Mouse (Mus musculus) cerebellum, adult 18-20 months (tissue): Measurements from ENCODE around the gene Usp38.

ENCODE experiments used
- DNase-seq, 2 experiments: peaks; one replicate each; pipeline ENCODE4 v3.0.0; 2021

The Usp38 gene

DNA sequence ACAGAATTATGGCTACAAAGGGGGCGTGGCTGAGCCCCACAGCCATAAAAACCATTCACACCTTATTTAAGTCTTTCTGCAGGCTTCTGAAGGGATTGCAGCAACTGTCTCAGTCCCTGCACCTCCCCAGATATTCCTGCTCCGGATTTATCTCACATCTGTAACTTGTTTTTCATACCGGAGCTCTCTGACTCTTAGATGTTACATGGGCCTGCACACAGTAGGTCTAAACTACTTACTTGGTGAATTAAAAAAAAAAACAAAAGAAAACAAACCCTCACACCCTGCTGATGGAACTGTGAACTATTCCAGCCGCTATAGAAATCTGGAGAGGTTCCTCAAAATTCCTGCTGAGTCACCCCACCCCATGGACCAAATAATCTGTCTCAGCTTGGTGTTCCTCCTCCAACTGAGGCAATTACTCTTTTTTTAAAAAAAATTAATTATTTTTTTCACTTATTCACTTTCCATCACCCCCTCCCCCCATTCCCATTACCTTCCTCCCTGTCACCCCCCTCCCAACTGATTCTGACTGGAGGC lies 53.6 kb downstream of the Usp38 start:
- DNase-seq: no peak

DNA sequence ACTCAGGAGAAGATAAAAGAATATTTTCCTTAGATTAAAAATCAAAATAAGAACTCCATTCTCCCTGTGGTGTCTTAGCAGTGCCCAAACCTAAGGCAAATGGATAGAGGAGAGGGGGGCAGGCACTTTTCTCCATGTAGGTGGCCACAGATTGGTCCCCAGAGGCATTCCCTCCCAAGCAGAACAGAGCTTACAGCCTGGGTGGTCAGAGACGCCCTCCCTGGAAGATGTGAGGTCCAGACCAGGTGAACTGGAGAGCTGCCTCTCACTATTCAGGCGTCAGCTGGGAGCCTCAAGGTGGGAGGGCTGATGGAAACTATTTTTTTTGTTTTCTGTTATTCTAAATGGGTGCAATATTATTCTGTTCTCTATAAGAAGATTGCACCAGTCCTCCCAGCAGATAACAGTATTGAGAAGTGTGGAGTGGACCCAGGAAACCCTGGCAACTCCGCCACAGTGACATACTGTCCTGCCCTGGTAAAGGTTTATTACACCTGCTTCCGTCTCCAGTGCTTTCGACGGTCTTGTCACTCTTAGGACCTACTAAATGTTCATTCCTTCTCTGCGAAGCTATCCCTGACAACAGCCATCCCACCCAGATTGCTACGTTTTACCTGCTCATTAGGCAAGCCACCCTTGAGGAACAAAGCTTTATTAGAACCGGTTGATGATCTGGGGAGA lies 55.0 kb downstream of the Usp38 start:
- no peak for DNase-seq

DNA sequence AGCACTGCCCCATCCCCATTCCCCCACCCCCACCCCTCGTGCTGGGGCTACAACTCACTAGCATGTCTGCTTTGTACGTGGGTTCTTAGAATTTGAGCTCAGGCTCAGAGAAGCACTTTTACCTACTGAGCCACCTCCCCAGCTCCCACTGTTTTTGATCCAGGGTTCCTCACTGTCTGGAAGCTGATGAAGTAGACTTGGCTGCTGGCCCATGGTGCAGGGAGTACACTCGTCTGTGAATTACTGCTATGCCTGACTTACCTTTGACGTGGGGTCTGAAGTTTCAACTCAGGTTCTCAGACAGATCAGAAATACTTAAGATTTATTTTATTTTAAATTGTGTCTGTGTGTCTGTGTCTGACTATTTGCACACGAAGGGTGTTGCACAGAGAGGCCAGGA lies 57.0 kb downstream of the Usp38 start:
- DNase-seq: no peak

DNA sequence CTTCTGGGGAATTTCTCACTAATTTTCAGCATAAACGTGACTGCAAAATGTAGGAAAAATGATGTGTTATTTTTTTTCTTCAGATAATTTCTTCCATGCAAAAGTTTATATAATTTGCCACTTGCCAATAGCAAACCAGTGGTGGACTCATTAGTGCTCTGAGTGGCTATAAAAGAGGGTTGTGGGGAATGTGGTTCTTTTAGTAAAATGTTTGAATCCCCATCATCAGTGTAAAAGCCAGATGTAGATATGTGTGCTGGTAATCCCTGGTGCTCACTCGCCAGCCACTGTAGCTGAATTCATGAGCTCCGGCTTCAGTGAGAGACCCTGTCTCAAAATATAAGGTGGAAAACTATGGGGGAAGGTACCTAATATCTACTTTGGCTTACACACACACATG lies 61.8 kb downstream of the Usp38 start:
- DNase-seq: no peak

DNA sequence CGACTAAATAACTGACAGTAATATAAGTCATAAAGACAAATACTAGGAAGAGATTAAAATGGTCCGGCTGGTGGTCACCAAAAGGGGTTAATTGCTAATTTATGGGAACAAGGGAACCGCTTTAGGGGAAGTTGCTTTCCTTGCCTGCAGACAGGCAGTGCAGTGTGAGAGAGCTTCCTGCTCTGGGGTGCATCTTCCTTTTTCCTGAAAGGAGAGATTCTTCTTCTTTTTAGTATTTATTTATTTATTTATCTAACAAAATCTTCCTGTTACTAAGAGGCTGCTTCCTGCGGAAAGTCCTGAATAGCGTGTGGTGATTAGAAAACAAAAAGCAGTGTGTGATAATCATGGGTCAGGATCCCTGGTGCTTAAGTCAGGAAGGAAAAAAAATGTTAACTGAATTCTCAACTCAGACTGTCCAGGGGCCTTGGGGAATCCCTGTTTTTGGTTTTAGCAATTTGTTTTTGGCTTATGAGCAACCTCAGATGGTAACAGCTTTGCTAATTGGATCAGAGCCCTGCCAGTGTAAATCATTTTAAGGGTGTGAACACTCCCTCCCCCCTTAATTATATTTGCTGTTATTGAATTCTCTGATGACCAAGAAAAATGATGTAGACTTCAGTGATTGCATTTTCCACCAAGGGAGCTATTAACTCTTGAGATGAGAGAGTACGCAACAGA lies 62.4 kb downstream of the Usp38 start:
- no peak for DNase-seq

DNA sequence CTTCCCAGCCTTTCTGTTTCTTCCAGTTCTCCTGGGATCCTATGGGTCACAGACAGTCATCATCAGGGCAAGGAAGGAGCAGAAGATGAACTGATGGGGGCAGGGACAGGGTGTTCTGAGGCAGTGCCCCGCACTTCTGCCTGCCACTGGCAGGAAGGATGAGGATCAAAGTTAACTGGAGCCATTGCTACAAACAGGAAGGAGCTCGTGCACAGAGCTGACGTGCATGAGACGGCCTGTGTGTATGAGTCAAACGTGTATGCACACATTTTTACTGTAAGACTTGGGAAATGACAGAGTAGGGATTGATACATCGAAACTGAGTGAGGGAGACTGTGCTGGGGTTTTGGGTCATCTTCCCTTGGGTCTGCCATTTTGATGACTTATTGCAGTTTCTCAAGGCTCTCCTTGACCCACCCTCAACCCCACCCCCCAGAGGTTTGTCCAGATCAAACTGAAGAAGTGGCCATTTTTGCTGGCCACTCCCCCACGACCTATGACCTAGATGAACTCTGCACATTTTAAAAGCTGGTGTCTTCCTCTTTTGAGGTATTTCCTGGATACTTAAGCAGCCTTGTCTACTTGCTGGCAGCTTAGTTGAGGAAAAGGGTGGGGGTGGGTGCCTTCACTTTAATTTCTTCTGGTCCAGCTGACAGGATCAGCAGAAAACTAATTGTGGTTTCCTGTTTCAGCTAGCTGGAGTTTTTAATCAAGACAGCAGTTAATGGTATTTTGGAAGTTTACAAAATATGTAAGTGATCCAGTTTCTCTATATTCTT lies 66.1 kb downstream of the Usp38 start:
- DNase-seq: no peak

DNA sequence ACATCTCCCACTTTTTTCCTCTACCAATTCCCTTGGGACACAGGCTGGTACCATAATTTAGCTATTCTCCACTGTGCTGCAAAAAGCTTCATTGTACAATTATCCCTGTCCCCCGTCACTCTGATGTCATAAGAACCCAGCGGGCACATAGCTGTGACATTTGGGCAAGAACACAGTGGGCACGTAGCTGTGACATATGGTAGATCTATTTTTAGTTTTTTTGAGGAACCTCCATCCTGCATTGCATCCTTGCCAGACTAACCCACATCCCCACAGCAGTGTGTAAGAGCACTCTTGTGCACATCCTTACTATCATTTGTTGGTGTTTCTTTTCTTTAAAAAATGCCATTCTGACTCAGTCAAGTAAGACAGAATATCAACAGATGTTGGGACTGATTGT lies 71.0 kb downstream of the Usp38 start:
- DNase-seq: peak; percentile 45 to 48

DNA sequence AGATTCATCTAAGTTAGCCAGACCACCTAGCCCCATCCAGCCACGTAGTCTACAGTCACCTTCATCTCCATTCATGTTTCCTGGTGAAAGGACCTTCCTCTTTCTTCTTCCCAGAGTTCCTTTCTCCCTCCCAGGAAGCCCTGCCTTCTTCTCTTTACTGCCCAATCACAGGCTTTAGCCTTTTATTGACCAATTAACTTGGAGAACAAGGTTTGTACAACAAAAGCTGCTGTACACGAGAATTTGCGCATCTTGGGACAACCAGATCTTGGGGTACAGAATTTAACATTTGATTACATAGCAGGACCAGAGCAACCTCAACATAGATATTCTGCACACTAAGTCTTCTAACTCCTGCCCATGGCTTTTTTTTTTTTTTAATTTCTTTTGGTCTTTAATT lies 73.1 kb downstream of the Usp38 start:
- DNase-seq: no peak

DNA sequence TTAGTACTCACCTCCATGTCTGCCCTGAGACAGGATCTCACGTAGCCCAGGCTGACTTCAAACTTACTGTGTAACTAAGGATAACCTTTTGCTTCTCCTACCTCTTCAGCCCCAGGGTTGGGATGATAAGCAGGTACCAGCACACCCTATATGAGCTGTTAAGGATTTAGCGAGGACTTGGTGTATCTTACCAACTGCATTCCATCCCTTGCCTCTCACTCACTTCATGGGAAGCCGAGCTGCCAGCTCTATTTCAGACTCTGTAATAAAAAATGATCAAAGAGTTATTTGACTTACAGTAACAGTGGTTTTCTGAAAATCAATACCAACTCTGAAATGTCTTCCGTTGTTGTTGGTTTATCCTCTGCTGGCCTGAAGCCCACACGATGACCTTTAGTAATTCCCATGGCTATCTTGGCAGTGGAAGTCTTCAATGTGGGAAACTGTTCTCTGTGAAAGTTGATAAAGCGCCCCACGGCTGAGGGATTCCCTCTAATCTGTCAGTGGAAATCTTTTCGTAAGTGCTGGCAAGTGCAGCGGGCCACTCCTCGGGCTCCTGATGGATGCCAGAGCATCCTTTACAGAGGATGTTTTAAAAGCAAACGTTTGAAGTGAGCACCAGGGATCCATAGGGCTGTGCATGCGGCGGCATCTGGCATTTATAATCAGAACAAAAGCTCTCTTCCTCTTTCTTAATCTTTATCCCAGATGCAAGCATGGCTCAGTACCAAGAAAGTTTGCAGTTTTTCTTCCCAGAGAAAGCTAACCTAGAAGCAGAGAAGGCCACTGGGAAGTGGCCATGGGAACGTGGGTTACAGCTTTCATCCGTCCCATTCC lies 76.7 kb downstream of the Usp38 start:
- DNase-seq: no peak
